Mouse (Mus musculus): ENCODE measurements around the gene Ubn1. TPM values are rescaled to one million over a fixed set of nuclear protein-coding genes. Genes with fewer than 3 reads are reported as not detected.

Ubn1 gene
- polyA plus RNA-seq, 2 experiments: 25.7 to 37.9 TPM

DNA sequence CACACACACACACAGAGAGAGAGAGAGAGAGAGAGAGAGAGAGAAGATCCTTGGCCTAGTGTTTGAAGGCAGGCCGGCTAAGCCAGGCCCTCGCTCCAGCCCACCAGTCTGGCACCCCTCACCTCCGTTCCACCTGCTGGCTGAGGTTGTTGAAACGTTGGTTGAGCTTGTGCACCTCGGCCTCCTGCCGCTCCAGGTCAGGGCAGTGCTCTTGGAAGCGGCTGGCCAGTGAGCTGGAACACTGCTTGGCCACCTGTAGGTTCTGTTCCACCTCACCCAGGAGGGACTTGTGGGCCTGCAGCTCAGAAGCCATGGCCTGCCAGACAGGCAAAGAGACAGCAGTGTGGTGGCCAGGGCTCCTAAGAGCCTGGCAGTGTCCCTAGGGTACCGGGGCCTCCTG, 46.6 kb downstream of the Ubn1 start:
- TF ChIP-seq POLR2A (IDR thresholded peaks at IDR 0.05; ENCODE audit: borderline replicate concordance, extremely low read depth, insufficient read depth, insufficient read length): no peak
- 90% methylated on average over 4 of the region's 8 CpGs for WGBS
- H3K27me3 ChIP-seq (ENCODE audit: control insufficient read depth, insufficient read depth, low read length): no peaks in the 10 kb centered on the region
- H3K27ac ChIP-seq (replicated peaks; ENCODE audit: low read depth, low read length): no peak overlapping the region
- no peak overlapping the region for H3K4me2 ChIP-seq (replicated peaks; ENCODE audit: low read depth, low read length, severe bottlenecking)
- ATAC-seq (ENCODE audit: low FRiP score, low read depth) (no peak), DNase-seq (ENCODE audit: low spot score) (no peak)
- no peaks in the 10 kb centered on the region for H3K9me3 ChIP-seq (ENCODE audit: control insufficient read depth, low read length)
- no peaks in the 10 kb centered on the region for H3K36me3 ChIP-seq (ENCODE audit: control insufficient read depth, insufficient read depth, low read length)
- H3K4me1 ChIP-seq (ENCODE audit: control insufficient read depth, insufficient read depth, low read length): no peaks in the 10 kb centered on the region
- H3K4me3 ChIP-seq (replicated peaks; ENCODE audit: low read length): no peak overlapping the region
- H3K9ac ChIP-seq (ENCODE audit: low read depth, low read length, severe bottlenecking): no peak overlapping the region

DNA sequence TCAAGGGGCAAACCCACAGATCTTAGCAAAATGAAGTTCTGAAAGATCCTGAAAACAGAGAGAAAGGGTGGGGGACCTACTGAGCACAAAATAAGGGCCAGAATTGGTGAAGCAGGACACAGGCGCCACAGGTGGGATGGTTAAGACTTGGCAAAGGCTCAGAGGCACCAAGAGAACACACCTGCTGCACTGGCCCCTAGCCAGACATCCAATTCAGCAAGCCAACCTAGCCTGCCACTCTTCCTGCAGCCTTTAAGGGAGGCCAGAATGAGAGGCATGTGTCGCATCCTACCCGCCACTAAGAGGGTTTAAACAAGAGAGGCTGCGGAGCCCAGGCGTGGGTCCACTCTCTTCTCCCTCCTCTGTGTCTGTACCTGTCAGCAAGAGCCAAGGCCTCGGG, 51.1 kb downstream of the Ubn1 start:
- H3K9me3 ChIP-seq (ENCODE audit: control insufficient read depth, low read length): no peaks in the 10 kb centered on the region
- H3K4me2 ChIP-seq (replicated peaks; ENCODE audit: low read depth, low read length, severe bottlenecking): no peak overlapping the region
- no peak overlapping the region for H3K9ac ChIP-seq (ENCODE audit: low read depth, low read length, severe bottlenecking)
- no peak for TF ChIP-seq POLR2A (IDR thresholded peaks at IDR 0.05; ENCODE audit: borderline replicate concordance, extremely low read depth, insufficient read depth, insufficient read length)
- ATAC-seq (ENCODE audit: low FRiP score, low read depth) (no peak), DNase-seq (ENCODE audit: low spot score) (no peak)
- WGBS: 74% methylated on average over 6 of the region's 6 CpGs
- H3K4me3 ChIP-seq (replicated peaks; ENCODE audit: low read length): no peak overlapping the region
- no peaks in the 10 kb centered on the region for H3K27me3 ChIP-seq (ENCODE audit: control insufficient read depth, insufficient read depth, low read length)
- no peaks in the 10 kb centered on the region for H3K4me1 ChIP-seq (ENCODE audit: control insufficient read depth, insufficient read depth, low read length)
- H3K36me3 ChIP-seq (ENCODE audit: control insufficient read depth, insufficient read depth, low read length): no peaks in the 10 kb centered on the region
- no peak overlapping the region for H3K27ac ChIP-seq (replicated peaks; ENCODE audit: low read depth, low read length)

DNA sequence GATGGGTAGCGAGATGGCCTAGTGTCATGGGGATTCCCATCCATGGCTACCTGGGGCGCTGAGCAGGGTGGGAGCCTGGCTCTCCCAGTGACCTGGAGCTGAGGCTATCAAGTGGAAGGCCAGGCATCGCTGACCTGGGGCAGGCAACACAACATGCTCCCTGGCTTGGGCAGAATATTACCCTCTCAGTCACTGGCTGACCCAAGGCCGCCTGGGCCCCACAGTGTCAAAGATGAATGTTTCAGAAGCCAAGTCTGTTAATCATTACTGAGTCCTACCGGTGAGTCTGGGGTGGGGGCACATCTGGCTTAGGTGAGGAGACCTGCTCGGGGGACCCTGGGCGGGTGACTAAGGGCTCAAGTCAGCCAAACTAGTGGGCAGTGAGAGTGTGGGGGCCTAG, 60.0 kb downstream of the Ubn1 start:
- no peaks in the 10 kb centered on the region for H3K27me3 ChIP-seq (ENCODE audit: control insufficient read depth, insufficient read depth, low read length)
- no peak overlapping the region for H3K27ac ChIP-seq (replicated peaks; ENCODE audit: low read depth, low read length)
- no peak for DNase-seq (ENCODE audit: low spot score)
- no peak for TF ChIP-seq POLR2A (IDR thresholded peaks at IDR 0.05; ENCODE audit: borderline replicate concordance, extremely low read depth, insufficient read depth, insufficient read length)
- H3K9ac ChIP-seq (ENCODE audit: low read depth, low read length, severe bottlenecking): no peak overlapping the region
- H3K36me3 ChIP-seq (ENCODE audit: control insufficient read depth, insufficient read depth, low read length): no peaks in the 10 kb centered on the region
- ATAC-seq (ENCODE audit: low FRiP score, low read depth): no peak
- peaks cover 3% of the 10 kb centered on the region; the same call in 1 of the 2 replicates for H3K4me1 ChIP-seq (ENCODE audit: control insufficient read depth, insufficient read depth, low read length)
- WGBS: 47% methylated on average over 7 of the region's 7 CpGs
- H3K4me2 ChIP-seq (replicated peaks; ENCODE audit: low read depth, low read length, severe bottlenecking): no peak overlapping the region
- H3K4me3 ChIP-seq (replicated peaks; ENCODE audit: low read length): no peak overlapping the region
- no peaks in the 10 kb centered on the region; the same call in 1 of the 2 replicates for H3K9me3 ChIP-seq (ENCODE audit: control insufficient read depth, low read length)

DNA sequence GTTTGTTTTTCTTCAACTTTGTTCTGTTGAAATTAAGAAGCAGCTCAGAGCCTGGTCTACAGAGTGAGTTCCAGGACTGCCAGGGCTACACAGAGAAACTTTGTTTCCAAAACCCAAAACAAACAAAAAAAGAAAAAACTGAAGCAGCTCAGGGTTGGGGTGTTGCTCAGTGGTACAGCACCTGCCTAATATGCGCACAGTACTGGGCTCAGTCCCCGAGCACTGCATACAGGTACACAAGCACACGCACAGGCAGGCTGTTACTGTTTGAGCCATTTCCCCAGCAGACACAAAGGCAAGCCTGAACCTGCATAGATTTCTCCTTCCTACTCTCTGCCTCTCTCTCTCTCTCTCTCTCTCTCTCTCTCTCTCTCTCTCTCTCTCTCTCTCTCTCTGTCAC, 61.2 kb downstream of the Ubn1 start:
- 66% methylated on average over 3 of the region's 3 CpGs for WGBS

DNA sequence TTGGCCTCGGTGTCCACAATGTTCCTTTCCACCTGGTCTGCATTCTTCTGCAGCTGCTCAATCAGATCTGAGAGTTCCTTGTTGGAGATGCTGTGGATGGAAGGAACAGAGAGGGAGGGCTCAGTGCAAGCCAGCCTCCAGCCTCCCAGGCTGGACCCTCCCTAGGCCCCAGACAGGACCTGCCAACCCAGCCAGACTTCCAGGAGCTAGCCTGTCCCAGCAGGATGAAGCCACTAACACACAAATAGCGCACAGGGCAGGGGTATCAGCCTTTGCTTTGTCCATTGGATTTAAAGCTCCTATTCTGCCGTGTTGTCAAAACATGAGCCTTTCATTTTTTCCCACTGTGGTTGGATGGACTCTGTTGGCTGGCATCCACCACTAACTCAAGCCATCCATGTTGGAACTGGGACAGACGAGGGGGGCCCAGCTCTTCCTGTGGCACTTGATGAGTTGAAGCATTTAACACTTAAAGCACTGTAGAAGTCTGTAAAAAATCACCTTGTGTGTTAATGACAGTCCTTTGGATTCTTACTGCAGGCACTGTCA, 63.2 kb downstream of the Ubn1 start:
- WGBS: 51% methylated on average over 4 of the region's 4 CpGs
- peak overlapping the region; percentile 52; the same call in 1 of the 2 replicates for H3K27ac ChIP-seq (replicated peaks; ENCODE audit: low read depth, low read length)
- H3K4me2 ChIP-seq (replicated peaks; ENCODE audit: low read depth, low read length, severe bottlenecking): no peak overlapping the region
- no peak for TF ChIP-seq POLR2A (IDR thresholded peaks at IDR 0.05; ENCODE audit: borderline replicate concordance, extremely low read depth, insufficient read depth, insufficient read length)
- H3K27me3 ChIP-seq (ENCODE audit: control insufficient read depth, insufficient read depth, low read length): no peaks in the 10 kb centered on the region
- no peak for ATAC-seq (ENCODE audit: low FRiP score, low read depth)
- no peak overlapping the region for H3K4me3 ChIP-seq (replicated peaks; ENCODE audit: low read length)
- no peaks in the 10 kb centered on the region for H3K36me3 ChIP-seq (ENCODE audit: control insufficient read depth, insufficient read depth, low read length)
- no peak for DNase-seq (ENCODE audit: low spot score)
- no peaks in the 10 kb centered on the region; the same call in 1 of the 2 replicates for H3K9me3 ChIP-seq (ENCODE audit: control insufficient read depth, low read length)
- H3K9ac ChIP-seq (ENCODE audit: low read depth, low read length, severe bottlenecking): no peak overlapping the region
- peaks cover 3% of the 10 kb centered on the region; the same call in 1 of the 2 replicates for H3K4me1 ChIP-seq (ENCODE audit: control insufficient read depth, insufficient read depth, low read length)

More for the DNA sequence above, 61.2 kb downstream of the Ubn1 start:
- H3K4me3 ChIP-seq (replicated peaks; ENCODE audit: low read length): no peak overlapping the region
- H3K9me3 ChIP-seq (ENCODE audit: control insufficient read depth, low read length): no peaks in the 10 kb centered on the region; the same call in 1 of the 2 replicates
- H3K9ac ChIP-seq (ENCODE audit: low read depth, low read length, severe bottlenecking): no peak overlapping the region
- H3K4me2 ChIP-seq (replicated peaks; ENCODE audit: low read depth, low read length, severe bottlenecking): no peak overlapping the region
- no peak for TF ChIP-seq POLR2A (IDR thresholded peaks at IDR 0.05; ENCODE audit: borderline replicate concordance, extremely low read depth, insufficient read depth, insufficient read length)
- H3K27ac ChIP-seq (replicated peaks; ENCODE audit: low read depth, low read length): no peak overlapping the region
- H3K36me3 ChIP-seq (ENCODE audit: control insufficient read depth, insufficient read depth, low read length): no peaks in the 10 kb centered on the region
- H3K4me1 ChIP-seq (ENCODE audit: control insufficient read depth, insufficient read depth, low read length): peaks cover 3% of the 10 kb centered on the region; the same call in 1 of the 2 replicates
- ATAC-seq (ENCODE audit: low FRiP score, low read depth) (no peak), DNase-seq (ENCODE audit: low spot score) (no peak)
- no peaks in the 10 kb centered on the region for H3K27me3 ChIP-seq (ENCODE audit: control insufficient read depth, insufficient read depth, low read length)

Data from limb, embryonic 14.5 days (tissue).